Mouse (Mus musculus): ENCODE data around the gene Rsrc1.
"Not testable (repeated sequence)": the region's sequence is repeated elsewhere in the genome, so short reads cannot be mapped to it uniquely, and the experiment has no call there.

The Rsrc1 gene

DNA sequence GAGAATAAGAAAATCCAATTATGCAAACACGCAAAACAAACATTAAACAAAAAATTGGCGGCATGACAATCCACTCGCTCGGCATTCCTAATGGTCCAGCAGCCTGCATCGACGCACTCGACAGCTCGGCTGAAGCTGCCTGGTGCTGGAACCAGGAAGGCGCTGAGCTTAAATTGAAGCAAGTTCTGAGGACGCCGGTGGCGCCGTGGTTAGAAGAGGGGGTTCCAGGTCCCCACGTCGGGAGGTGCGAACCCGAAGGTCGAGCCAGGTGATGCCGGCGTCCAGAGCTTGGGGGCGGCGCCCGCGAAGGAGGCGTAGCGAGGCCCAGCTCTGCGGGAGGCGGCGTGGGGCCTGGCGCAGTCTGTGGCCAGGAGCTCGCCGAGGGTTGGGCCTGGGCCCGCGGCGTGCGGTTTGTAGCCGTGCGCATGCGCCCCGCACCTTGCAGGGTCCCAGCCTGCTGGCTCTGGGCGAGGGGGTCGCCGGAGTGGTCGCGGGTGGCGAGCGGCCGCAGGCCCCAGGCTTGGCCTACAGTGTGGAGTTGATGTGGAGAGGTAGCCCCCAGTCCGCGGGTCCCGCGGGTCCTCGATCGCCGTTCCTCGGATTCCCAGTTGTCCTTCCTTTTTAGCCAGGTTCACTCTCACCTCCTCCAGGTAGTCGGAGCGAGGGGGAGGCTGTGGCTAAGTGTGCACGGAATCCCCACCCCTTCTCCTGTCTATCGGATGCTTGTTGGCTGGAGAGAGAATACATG is 4.5 kb downstream of the Rsrc1 start:
- DNase-seq (ENCODE audit: low spot score) = peak; percentile 75

GRCm38 (mm10) chr3:66986287-66986560 is 5.0 kb downstream of the Rsrc1 start:
- no peak for DNase-seq (ENCODE audit: low spot score)

DNA sequence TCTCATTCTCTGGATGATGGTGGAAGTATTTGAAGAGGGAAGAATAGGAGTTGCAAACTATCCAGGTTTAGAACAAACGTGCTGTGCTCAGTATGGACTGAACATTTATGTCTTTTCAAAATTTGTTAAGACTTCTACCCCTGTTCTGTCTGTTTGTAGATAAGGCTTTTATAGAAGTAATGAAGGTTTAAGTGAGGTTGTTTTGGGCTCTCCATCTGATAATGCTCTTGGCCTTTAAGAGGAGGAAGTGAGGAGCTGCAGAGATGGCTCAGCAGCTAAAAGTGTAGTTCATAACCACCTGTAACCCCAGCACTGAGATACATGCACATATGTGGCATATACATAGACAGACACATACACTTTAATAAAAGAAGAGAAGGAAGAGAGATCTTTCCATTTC is 15.6 kb downstream of the Rsrc1 start:
- no peak for DNase-seq (ENCODE audit: low spot score)

DNA sequence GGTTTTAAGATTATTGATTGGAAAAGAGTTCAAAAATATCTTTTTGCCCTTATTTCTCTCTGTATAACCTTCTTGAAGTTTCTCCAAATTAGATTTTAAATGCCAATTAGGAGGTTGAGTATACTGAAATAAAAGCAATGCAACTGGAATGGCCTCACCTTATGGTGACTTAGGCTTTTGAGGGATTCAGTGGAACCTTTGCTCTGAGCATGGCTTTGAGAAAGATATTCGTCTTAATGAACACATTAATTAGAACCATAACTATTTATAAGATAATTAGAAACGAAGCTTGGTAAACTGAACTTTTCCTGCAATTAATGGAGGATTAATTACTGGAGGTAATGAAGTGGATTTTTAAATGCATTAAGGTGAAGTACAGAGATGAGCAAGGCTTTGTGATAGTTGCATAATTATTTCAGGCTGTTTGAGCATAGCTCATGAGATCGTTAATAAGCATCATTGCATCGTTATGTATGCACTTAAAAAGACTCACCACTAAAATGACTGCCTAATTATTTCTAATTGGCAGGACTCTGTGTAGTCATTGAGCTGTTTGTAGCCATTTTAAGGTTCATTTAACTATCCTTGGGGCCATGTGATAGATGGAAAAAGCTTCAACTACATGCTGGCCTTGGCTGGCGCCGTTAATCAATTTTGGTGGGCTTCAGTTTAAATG is 55.3 kb downstream of the Rsrc1 start:
- no peak for DNase-seq (ENCODE audit: low spot score)

- no peak for DNase-seq (ENCODE audit: low spot score)
These were observed 78.6 kb downstream of the Rsrc1 start for GRCm38 (mm10) chr3:67059755-67060154.

GRCm38 (mm10) chr3:67070575-67071488 is 89.6 kb downstream of the Rsrc1 start:
- no peak for DNase-seq (ENCODE audit: low spot score)

DNA sequence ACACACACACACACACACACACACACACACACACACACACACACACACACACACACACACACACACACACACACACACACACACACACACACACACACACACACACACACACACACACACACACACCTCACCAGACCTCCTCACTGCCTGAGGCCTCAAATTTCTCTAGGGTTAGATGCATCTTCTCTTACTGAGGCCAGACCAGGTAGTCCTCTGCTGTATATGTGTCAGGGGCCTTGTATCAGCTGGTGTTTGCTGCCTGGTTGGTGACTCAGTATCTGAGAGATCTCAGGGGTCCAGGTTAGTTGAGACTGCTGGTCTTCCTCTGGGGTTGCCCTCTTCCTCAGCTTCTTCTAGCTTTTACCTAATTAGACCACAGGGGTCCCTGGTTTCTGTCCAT is 92.5 kb downstream of the Rsrc1 start:
- DNase-seq (ENCODE audit: low spot score) = not testable (repeated sequence)

GRCm38 (mm10) chr3:67075484-67075883 is 94.3 kb downstream of the Rsrc1 start:
- no peak for DNase-seq (ENCODE audit: low spot score)

DNA sequence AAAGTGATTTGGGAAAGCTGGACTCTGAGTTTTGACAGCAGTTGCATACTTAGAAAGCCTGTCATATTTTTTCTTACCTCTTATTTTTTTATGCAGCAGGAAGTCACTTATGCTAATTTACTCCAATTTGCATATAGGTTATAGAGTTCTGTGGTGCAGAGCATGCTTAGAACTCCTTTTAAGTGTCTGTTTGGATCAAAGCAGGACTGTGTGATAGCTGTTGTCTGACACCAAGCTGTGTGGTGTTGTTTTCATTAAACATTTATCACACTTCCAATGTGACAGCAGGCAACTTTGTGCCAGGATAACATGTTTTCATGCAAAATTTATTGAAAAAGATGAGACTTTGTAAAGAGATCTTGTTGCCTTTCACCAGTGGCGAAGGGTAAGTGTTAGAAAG is 103.6 kb downstream of the Rsrc1 start:
- DNase-seq (ENCODE audit: low spot score) = no peak

GRCm38 (mm10) chr3:67108428-67108827 is 127.2 kb downstream of the Rsrc1 start:
- no peak for DNase-seq (ENCODE audit: low spot score)

GRCm38 (mm10) chr3:67116317-67116716 is 135.1 kb downstream of the Rsrc1 start:
- DNase-seq (ENCODE audit: low spot score) = no peak

DNA sequence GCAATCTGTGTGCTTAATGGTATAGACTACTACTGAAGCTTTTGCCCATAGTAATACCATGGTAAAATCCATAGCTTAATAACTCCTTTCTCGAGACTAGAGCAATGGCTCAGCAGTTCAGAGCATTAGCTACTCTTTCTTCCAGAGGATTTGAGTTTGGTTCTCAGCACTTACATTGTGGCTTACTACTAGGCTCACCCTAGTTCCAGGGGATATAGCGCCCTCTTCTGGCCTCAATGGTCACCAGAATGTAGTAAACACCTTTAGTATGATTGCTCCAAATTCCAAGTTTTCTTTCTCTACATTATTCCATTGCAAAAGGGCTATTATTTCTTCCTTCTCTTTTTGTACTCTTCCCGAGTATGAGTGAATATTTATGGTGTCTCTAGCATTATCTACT is 151.3 kb downstream of the Rsrc1 start:
- DNase-seq (ENCODE audit: low spot score) = no peak

DNA sequence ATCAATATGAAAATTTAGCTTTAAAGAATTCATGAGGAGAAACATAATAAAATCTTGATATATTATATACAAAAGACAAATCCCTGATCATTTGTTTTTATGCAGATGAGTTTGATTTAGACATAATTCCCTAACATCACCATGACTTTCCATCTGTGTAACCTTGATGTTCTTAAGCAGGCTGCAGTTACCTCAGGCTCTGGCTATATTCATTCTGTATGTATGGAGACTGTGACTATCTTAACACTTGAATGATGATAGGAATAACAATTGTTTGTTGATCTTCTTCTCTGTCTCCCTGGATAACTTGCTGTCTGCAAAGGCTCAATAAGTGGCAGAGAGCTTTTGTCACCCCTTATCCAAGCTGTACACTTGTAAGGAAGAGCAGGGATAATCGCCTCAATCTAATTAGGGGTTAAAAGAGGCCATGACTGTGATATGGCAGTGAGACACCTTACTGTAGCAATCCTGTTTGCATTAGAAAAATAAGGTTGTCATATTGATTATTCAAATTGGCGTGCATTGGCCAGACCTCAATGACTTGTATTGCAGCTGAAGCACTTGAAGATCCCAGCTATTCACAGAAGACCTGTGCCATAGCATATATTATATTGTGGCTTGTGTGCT is 154.7 kb downstream of the Rsrc1 start:
- DNase-seq (ENCODE audit: low spot score) = no peak

DNA sequence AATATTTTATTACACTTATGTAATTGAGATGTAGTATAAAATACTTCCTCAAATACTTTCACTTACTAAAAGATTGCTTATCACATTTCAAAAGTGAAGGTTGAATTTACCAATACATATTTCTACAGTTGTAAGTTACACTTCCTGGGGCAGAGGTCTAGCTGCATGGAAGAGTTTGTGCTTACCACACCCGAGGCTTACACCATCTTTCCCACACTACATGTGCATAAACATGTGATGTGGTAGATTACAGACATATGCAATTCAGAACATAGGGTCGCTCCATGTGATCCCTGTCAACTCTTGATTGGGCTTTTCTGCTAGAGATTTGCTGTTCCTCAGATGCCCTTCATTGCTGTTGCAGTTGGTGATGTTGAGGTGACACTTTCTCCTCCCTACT is 163.8 kb downstream of the Rsrc1 start:
- DNase-seq (ENCODE audit: low spot score) = no peak

- DNase-seq (ENCODE audit: low spot score) = no peak
These were observed 165.1 kb downstream of the Rsrc1 start for GRCm38 (mm10) chr3:67146280-67146679.

DNA sequence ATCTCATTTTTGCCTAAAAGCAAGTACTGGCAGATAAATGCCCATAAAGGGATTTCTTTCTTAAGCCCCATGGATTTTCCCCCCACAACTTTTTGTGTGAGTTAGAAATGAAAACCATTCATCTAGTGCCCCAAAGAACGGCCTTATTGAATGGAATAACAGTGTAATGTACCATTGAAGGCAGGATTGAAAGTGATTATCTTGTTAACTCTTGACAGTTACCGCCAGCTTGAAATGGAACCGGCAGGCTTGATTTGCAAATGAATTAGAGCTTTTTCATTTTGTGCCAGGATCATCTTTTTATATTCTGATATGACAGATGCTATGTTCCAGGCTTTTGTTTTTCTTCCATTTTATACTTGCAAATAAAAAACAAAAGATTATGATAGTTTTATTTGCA is 166.1 kb downstream of the Rsrc1 start:
- peak; percentile 20 for DNase-seq (ENCODE audit: low spot score)

- DNase-seq (ENCODE audit: low spot score) = no peak
These were observed 216.0 kb downstream of the Rsrc1 start for GRCm38 (mm10) chr3:67197179-67197578.

GRCm38 (mm10) chr3:67213047-67213457 is 231.9 kb downstream of the Rsrc1 start:
- DNase-seq (ENCODE audit: low spot score) = no peak

DNA sequence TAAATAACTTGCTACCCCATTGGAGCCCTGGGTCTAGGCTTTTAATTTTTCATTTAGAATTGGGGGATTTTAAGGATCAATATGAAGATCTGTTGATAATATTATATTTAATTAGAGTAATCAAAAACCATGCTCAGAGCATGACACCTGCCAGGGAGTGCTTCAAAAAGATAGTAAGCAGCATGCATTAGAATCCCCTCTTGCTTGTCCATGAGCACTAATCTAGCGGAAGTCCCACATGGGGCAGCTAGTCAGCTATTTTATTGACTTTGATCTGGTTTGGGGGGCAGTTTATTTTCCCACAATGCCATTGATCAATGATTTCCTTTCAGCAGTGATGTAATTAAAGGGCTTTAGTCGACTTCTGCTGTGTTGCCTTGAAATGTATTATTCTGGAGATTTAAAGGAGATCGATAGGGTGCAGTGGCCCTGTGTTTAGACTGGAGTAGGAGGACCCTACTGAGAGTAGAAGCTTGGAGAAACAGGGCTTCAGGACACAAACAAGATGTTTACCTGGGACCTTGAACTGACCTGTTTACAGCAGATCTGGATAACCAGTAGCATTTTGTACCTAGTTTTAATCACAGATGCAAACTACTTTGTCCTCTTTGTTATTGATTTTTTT is 251.5 kb downstream of the Rsrc1 start:
- DNase-seq (ENCODE audit: low spot score) = no peak

DNA sequence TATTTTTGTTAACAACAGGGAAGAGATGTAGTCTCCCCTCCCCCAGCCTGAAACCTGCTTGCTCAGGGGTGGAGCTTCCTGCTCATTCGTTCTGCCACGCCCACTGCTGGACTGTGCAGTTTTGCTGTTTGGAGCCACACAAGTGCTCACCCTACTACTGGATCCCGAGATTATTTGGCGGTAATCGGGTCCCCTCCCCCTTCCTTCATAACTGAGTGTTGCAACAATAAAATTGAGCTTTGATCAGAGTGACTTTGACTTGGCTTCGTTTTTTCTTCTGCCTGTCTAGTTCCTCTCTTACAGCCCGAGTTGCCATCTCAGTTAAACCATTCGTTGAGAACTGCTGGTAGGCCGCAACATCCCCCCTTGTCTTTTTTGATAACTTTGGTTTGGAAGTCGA is 261.3 kb downstream of the Rsrc1 start:
- DNase-seq (ENCODE audit: low spot score) = not testable (repeated sequence)

DNA sequence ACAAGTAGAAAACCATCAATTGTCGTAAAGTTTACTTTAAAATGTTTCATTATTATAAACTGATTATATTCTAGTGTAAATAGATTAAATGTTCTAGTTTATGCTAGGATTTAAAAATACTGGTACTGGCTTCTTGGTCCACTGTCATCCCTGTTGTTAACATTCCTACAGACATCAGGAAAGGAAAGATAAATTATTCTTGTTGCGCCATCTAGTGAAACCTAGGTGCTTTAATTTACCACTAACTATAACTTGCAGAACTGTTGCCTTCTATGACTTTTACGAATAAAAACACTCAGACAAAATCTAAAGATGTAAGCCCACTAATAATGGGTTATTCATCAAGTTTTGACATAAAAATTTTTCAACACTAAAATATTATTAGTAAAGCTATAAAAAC is 286.3 kb downstream of the Rsrc1 start:
- no peak for DNase-seq (ENCODE audit: low spot score)

DNA sequence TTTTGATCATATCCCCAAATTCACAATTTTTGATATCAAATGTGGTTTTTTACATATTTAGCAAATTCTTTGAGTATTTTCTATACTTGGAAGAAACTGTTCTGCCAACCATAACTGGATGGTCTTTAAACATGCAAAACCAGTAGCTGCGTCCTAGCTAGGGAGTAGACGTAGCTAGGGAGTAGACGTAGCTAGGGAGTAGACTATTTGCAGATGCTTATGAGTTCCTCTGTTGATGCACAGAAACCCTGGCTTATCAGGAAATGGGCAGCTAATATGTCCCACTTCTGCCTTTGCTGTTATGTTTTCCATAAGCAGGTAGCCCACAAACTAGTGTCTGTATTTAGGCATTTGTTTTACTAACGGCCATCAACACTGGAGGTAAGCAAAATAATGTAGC is 298.6 kb downstream of the Rsrc1 start:
- DNase-seq (ENCODE audit: low spot score) = no peak

Measured in layer of hippocampus, adult 11-12 months (tissue).